Mouse (Mus musculus) liver, embryonic 16.5 days (tissue): ENCODE measurements around the gene Islr. TPM values are rescaled to one million over a fixed set of nuclear protein-coding genes. Genes with fewer than 3 reads are reported as not detected.

Experiments used
- ATAC-seq: fragments of 200-750 bp; cut with Nextera tagmentation; 2 replicates; pipeline ENCODE4 v1.8.0; 2017; ENCODE audit warnings: low read depth, mild to moderate bottlenecking, moderate number of reproducible peaks, moderate library complexity
- H3K27ac ChIP-seq: fragments of 300-500 bp; sonication (generic); 2 replicates; pipeline ENCODE4 v1.5.1; 2014; ENCODE audit warnings: mild to moderate bottlenecking, low read length
- H3K27me3 ChIP-seq: fragments of 300-500 bp; sonication (generic); 2 replicates; pipeline ENCODE4 v1.6.1; 2014; ENCODE audit warnings: low read depth, low read length, mixed read lengths; ENCODE audit not compliant: control insufficient read depth, insufficient read depth
- H3K36me3 ChIP-seq: fragments of 300-500 bp; sonication (generic); 2 replicates; pipeline ENCODE4 v1.6.1; 2014; ENCODE audit warnings: mild to moderate bottlenecking; ENCODE audit not compliant: control insufficient read depth, insufficient read depth
- H3K4me1 ChIP-seq: fragments of 300-500 bp; sonication (generic); 2 replicates; pipeline ENCODE4 v1.6.1; 2014; ENCODE audit warnings: low read depth, low read length, mixed read lengths; ENCODE audit not compliant: control insufficient read depth
- H3K4me2 ChIP-seq: fragments of 300-500 bp; sonication (generic); 2 replicates; pipeline ENCODE4 v1.6.1; 2014; ENCODE audit warnings: low read depth, low read length, mixed read lengths
- H3K4me3 ChIP-seq: fragments of 300-500 bp; sonication (generic); 2 replicates; pipeline ENCODE4 v1.5.1; 2014; ENCODE audit warnings: low read depth, mild to moderate bottlenecking, low read length
- H3K9ac ChIP-seq: fragments of 300-500 bp; sonication (generic); 2 replicates; pipeline ENCODE4 v1.6.1; 2014; ENCODE audit warnings: low read depth, low read length
- H3K9me3 ChIP-seq: fragments of 300-500 bp; sonication (generic); replicated peaks from 2 replicates; pipeline ENCODE4 v1.6.1; 2016; ENCODE audit warnings: low read length; ENCODE audit not compliant: control insufficient read depth
- WGBS: fragments of 180-500 bp; shearing (Covaris S2); extraction: QIAGEN DNeasy Blood & Tissue Kit; methylation state at CpG from one replicate; pipeline ENCODE4 v1.1.7; 2014; ENCODE audit not compliant: insufficient replicate concordance; 5-methylcytosine and 5-hydroxymethylcytosine counted together
- polyA plus RNA-seq: library from polyadenylated mRNA; unstranded; fragments of >200 nt; fragmentation: Nextera tagmentation; extraction: Ambion mirVana; gene quantifications from 2 replicates; pipeline ENCODE4 v1.2.1, GENCODE M21; 2015

Gene Islr
- polyA plus RNA-seq, 1 experiment from 2014 or later: 4.0 TPM

DNA sequence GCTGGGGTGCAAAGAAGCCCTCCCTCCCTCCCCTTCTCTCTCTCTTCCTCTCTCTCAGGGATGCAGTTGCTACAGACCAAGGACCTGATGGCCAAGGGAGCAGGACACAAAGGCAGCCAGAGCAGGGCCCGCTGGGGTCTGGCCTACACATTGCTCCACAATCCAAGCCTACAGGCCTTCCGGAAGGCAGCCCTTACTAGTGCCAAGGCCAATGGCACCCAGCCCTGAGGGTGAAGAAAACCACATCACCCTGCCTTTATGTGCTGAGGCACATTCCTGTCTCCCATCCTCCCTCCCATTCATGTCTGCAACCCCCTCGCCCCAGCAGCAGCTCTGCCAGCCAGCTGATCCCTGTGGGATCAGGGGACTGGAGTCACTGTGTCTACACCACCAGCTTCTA lies 51.0 kb downstream of the Islr start:
- H3K36me3 ChIP-seq: no peaks in the 10 kb centered on the region
- H3K9ac ChIP-seq: no peak overlapping the region
- no peak overlapping the region for H3K27ac ChIP-seq
- H3K27me3 ChIP-seq: no peaks in the 10 kb centered on the region
- H3K4me1 ChIP-seq: no peaks in the 10 kb centered on the region
- H3K4me3 ChIP-seq: no peak overlapping the region
- H3K9me3 ChIP-seq: no peaks in the 10 kb centered on the region
- no peak for ATAC-seq
- 58% methylated on average over 3 of the region's 3 CpGs for WGBS
- no peak overlapping the region for H3K4me2 ChIP-seq

DNA sequence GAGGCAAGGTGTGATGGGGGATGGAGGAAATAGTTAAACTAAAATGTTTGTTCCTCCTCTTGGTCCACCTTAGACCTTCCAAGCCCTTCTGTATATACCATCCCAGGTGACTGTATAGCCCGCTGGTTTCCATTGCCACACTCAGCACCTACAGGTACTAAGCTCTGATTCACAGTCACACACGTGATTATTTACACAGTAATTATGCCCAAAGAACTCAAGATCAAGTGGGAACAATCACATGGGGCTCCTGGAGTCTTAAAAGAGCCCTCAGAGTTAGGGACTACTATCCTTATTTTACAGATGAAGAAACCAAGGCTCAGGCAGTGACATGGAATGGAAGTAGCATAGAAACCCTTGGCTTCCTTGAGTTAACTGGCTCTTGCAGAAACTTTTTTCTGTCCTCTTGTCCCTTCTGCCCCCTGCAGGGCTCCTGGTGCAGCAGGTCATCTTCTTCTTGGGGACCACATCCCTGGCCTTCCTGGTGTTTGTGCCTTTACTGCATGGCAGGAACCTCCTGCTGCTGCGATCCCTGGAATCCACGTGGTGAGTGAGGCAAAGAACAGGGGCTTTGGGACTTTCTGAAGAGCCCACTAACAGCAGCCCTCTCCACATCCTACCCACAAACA lies 53.3 kb downstream of the Islr start:
- WGBS: 52% methylated on average over 4 of the region's 4 CpGs
- no peak overlapping the region for H3K4me2 ChIP-seq
- H3K27ac ChIP-seq: no peak overlapping the region
- H3K4me3 ChIP-seq: no peak overlapping the region
- H3K4me1 ChIP-seq: no peaks in the 10 kb centered on the region
- no peak for ATAC-seq
- H3K36me3 ChIP-seq: no peaks in the 10 kb centered on the region
- H3K9me3 ChIP-seq: no peaks in the 10 kb centered on the region
- no peak overlapping the region for H3K9ac ChIP-seq
- no peaks in the 10 kb centered on the region for H3K27me3 ChIP-seq

DNA sequence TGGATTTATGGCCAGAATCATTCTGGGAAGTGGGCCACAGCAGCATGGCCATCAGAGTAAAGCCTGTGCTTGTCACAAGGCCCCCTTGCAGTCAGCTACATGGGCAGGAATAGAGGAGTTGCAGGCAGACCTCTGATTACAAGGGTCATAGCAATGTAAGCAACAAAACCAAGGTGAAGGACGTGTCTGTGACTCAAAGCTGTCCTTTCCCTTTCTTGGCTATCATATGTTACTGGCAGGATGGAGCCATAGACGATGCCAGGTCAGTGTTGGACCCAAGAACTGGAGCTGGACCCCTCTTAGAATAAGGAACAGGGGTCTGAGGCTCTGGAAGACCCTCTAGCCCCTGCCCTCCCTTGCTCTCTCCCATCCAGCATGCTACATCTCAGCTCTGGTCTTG lies 55.3 kb downstream of the Islr start:
- Histone ChIP-seq H3K9ac (no peak overlapping the region), H3K27ac (no peak overlapping the region), H3K9me3 (no peaks in the 10 kb centered on the region), H3K36me3 (no peaks in the 10 kb centered on the region), H3K4me3 (no peak overlapping the region), H3K27me3 (no peaks in the 10 kb centered on the region), H3K4me1 (no peaks in the 10 kb centered on the region), H3K4me2 (no peak overlapping the region)
- ATAC-seq: no peak
- WGBS: 7% methylated on average over 2 of the region's 2 CpGs

DNA sequence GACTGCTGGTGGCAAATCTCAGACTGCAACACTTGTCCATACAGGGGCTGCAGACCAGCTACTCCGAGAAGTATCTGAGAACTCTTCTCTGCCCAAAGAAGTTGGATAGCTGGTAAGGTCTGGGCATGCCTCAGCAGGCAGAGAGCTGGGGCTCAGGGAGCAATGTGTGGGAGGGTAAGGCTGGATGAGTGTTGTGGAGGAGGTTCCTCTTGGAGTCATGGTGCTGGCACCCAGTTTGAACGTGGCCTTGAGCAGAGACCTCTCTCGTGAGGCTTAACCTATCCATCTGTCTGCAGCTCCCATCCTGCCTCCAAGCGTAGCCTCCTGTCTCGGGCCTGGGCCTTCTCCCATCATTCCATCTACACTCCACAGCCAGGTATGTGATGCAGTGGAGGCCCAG lies 58.7 kb downstream of the Islr start:
- no peak overlapping the region for H3K27ac ChIP-seq

DNA sequence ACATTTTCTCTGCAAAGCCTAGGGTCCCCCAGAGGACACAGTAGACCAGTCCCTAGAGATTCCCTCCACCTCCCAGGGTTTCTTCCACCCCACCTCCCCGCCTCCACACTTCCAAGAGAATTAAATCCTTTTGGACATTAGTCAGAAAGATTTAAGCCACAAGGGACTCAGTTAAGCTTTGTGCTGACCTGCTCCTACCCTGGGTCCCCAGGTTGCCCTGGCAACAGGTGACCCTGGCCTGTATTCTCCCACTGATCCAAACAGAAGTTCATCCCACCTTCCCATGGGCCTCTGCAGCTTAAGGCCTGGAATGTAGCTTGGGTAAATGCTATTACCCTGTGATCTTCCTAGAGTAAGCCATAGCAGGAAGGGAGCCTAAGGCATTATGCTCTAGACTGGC lies 59.4 kb downstream of the Islr start:
- no peaks in the 10 kb centered on the region for H3K4me1 ChIP-seq
- 44% methylated on average over 1 of the region's 1 CpGs for WGBS
- no peaks in the 10 kb centered on the region for H3K9me3 ChIP-seq
- H3K4me3 ChIP-seq: no peak overlapping the region
- H3K9ac ChIP-seq: no peak overlapping the region
- H3K27me3 ChIP-seq: no peaks in the 10 kb centered on the region
- no peak for ATAC-seq
- H3K27ac ChIP-seq: no peak overlapping the region
- H3K36me3 ChIP-seq: no peaks in the 10 kb centered on the region
- no peak overlapping the region for H3K4me2 ChIP-seq

More for the DNA sequence above, 58.7 kb downstream of the Islr start:
- no peaks in the 10 kb centered on the region for H3K36me3 ChIP-seq
- no peak overlapping the region for H3K4me2 ChIP-seq
- no peak overlapping the region for H3K9ac ChIP-seq
- no peak for ATAC-seq
- no peak overlapping the region for H3K4me3 ChIP-seq
- no peaks in the 10 kb centered on the region for H3K9me3 ChIP-seq
- no peaks in the 10 kb centered on the region for H3K27me3 ChIP-seq
- no peaks in the 10 kb centered on the region for H3K4me1 ChIP-seq
- 49% methylated on average over 5 of the region's 5 CpGs for WGBS

DNA sequence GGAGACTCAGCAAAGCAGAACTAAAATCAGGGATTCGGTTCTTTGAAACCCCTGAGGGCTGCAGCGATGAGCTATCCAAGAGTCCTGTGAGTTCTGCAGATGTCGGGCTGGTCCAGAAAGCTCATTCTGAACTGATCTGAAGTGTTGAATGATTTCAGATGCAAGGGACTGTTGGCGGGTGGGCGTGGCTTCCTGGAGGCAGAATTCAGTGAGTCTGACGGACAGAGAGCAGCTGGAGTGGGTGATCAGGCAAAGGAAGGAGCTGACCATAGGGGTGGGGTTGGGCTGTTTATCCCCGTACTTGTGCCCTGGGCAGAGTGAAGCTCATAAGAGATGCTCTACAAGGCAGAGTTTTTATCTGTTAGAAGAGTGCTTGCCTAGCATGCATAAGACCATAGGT lies 60.7 kb downstream of the Islr start:
- Histone ChIP-seq H3K27ac (no peak overlapping the region), H3K36me3 (no peaks in the 10 kb centered on the region), H3K4me1 (no peaks in the 10 kb centered on the region), H3K9ac (no peak overlapping the region), H3K27me3 (no peaks in the 10 kb centered on the region), H3K9me3 (no peaks in the 10 kb centered on the region), H3K4me3 (no peak overlapping the region), H3K4me2 (no peak overlapping the region)
- WGBS: 29% methylated on average over 7 of the region's 7 CpGs
- ATAC-seq: no peak

DNA sequence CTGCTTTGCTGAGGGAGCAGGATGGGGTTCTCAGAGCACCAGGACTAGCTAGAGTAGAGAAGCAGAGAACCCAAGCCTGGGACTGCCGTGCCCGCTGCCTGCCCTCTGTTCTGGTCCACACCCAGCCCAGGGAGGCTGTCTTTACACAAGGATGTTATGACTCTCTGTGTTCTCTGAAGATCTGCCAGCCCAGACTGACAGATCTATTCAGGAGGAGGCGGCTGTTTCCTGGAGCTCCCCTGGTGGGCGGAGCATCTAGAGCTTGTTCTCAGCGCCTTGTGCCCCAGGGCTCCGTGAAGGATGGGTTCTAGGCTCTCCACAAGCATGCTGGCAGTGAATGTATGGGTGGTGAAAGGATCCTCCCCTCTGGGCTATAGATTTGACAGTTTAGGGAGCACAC lies 64.2 kb downstream of the Islr start:
- no peaks in the 10 kb centered on the region; the same call in 1 of the 2 replicates for H3K27me3 ChIP-seq
- no peak overlapping the region for H3K27ac ChIP-seq
- no peaks in the 10 kb centered on the region for H3K36me3 ChIP-seq
- no peak overlapping the region for H3K4me3 ChIP-seq
- WGBS: 16% methylated on average over 6 of the region's 6 CpGs
- no peak overlapping the region for H3K4me2 ChIP-seq
- no peak overlapping the region for H3K9ac ChIP-seq
- H3K9me3 ChIP-seq: no peaks in the 10 kb centered on the region
- H3K4me1 ChIP-seq: no peaks in the 10 kb centered on the region
- no peak for ATAC-seq

DNA sequence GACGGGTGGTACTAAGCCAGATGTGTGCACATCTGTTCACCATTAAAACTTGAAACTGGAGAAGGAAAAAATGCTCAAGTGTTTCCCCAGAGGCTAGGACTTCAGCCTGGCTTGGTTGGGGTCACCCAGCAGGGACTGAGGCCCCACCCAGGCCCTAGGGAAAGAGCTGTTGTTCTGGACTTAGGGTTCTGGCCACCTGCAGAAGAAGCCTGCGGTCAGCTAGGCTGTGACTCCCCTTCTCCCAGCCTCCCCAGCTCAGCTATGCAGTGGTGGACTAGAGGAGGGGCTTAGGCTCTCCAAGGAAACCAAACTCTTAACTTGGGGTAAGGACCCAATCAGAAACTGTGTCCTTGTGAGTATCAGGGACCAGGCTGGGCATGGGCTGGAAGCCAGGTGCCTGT lies 68.2 kb downstream of the Islr start:
- H3K4me1 ChIP-seq: no peaks in the 10 kb centered on the region
- no peak overlapping the region for H3K4me3 ChIP-seq
- no peak overlapping the region for H3K9ac ChIP-seq
- no peak overlapping the region for H3K27ac ChIP-seq
- no peak for ATAC-seq
- no peaks in the 10 kb centered on the region for H3K9me3 ChIP-seq
- 14% methylated on average over 2 of the region's 2 CpGs for WGBS
- H3K4me2 ChIP-seq: no peak overlapping the region
- H3K36me3 ChIP-seq: no peaks in the 10 kb centered on the region
- H3K27me3 ChIP-seq: peaks cover 15% of the 10 kb centered on the region

DNA sequence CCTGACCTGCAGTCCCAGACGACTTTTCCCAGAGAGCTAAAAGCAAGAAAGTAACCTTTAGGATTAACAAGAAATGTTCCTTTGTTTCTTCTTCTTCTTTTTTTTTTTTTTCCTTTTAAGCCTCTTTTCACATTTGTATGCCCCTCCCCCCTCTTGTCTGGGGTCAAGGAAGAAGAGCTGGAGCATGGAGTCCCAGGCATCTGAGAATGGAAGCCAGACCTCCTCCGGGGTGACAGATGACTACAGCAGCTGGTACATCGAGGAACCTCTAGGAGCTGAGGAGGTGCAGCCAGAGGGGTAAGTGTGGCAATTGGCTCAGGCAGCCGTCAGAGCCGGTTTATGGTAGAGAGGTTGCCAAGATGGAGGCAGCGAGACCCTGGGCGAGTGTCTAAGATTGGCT lies 69.2 kb downstream of the Islr start:
- no peak for ATAC-seq
- H3K9ac ChIP-seq: no peak overlapping the region

More for the DNA sequence above, 69.2 kb downstream of the Islr start:
- Histone ChIP-seq H3K4me2 (no peak overlapping the region), H3K9me3 (no peaks in the 10 kb centered on the region), H3K36me3 (no peaks in the 10 kb centered on the region), H3K4me3 (no peak overlapping the region), H3K4me1 (no peaks in the 10 kb centered on the region), H3K27ac (no peak overlapping the region), H3K27me3 (peaks cover 22% of the 10 kb centered on the region)
- WGBS: 12% methylated on average over 7 of the region's 7 CpGs
